Mouse (Mus musculus): ENCODE measurements around the gene Ttc6. TPM values are rescaled to one million over a fixed set of nuclear protein-coding genes. Genes with fewer than 3 reads are reported as not detected.
A peak's percentile ranks its signal among the peaks of the same experiment; 100 is the strongest.

The Ttc6 gene
- polyA plus RNA-seq, 1 experiment: 0.35 TPM

DNA sequence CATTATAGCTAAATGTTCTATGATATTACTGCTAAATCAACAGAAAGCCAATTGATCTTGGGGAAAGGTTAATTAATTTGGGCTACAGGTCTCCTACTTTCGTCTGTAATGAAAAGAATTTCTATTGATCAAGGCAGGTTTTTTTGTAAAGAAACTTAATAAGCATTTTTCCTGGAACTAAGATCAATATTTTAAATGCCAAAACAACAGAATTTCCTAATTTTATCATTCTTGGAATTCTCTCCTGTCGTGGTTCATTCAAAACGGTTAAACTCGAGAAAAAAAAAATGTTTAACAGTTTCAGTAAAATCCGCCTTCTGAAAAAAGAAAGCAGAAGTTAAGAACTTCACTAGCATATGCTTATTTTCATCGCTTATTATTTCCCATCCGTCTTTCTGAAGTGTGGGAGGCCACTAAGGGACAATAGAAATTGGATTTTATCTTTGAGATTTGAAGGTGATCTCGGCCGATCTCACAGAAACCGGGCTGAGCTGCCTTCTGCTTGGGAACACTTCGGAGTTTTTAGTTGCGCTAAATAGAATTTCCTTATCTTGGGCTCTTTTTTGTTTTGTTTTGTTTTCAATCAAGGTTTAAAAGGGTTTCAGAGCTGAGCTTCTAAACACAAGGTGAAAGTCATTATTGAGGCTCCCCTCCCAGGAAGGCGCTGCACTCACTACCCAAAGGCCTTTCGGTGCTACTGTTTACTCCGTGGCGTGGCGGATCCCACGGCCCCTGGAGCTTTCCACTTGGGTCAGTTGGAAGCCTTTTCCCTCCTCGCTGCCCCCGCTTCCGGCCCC lies 25.9 kb upstream of the Ttc6 start:
- TF ChIP-seq CTCF (IDR thresholded peaks at IDR 0.05; ENCODE audit: borderline replicate concordance, insufficient read depth, low read length): no peak
- TF ChIP-seq POLR2A (IDR thresholded peaks at IDR 0.05; ENCODE audit: low read depth, low read length): no peak
- Histone ChIP-seq H3K27ac (ENCODE audit: insufficient read depth, low read length) (no peak overlapping the region), H3K4me3 (ENCODE audit: insufficient read depth, low read length) (peak overlapping the region; percentile 38), H3K4me1 (ENCODE audit: control insufficient read depth, insufficient read depth, low read length) (no peaks in the 10 kb centered on the region)

DNA sequence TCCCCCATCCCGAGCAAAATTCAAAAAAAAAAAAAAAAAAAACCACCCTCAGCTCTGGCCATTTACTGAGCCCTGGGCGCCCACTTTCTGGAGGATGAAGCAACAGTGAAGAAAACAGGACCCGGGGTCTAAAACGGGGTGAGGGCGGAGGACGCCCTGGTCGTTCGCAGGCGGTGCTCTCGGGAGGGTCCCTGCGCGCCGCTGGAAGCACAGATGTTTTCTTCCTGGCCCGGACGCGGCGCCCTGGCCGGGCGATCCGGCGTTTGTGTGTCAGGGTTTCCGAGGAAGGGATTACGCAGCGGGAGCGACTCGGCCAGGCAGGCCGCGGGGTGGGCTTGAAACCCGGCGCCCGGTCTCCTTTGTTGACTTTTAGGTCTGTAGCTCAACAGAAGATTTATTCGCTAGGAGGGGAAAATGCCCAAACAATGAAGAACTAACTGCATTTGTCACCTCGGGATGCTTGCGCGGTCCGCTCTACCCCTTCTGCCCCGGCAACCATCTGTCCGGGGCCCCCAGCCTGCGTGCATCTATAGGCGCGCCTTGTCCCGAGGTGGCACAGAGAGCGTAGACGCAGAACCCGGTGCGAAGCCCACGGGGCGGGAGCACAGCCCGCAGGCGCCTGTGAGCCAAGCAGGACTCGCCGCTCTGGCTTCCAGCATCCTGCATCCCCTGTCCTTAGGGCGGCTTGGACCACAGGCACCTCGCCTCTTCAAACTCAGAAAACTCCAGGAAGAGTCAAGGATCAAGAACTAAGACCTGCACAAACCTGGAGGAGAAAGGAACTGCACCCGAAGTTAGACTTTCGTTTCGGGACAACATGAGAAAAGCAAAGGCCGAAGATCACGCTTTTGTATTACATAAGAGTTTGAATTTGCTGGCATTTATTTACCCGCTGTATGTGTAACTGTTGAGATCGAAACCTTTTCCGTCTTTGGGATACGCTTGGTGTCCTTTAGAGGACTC lies 25.0 kb upstream of the Ttc6 start:
- Histone ChIP-seq H3K4me3 (ENCODE audit: insufficient read depth, low read length) (peak overlapping the region; percentile 38), H3K27ac (ENCODE audit: insufficient read depth, low read length) (no peak overlapping the region), H3K4me1 (ENCODE audit: control insufficient read depth, insufficient read depth, low read length) (no peaks in the 10 kb centered on the region)
- TF ChIP-seq POLR2A (IDR thresholded peaks at IDR 0.05; ENCODE audit: low read depth, low read length) (no peak), CTCF (IDR thresholded peaks at IDR 0.05; ENCODE audit: borderline replicate concordance, insufficient read depth, low read length) (no peak)

DNA sequence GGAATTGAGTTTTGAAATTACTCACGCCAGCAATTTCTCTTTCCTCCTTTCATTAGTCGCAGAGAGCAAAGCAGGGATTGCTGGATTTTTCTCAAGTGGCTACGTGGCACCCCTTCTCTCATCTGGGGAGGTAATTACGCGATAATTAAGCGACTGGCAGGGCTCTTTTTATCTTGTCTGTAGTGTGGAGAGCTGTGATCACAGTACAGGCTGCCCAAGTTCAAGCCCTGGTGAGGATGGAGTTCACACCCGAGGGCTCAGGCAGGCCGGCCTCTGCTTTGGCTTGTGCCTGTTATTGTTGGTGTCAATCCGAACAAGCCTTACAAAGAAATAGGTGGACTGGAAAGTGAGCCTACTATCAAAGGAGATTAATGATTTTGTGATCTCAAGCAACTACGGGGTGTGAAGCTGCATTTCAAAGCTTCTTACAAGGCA lies 24.3 kb upstream of the Ttc6 start:
- no peak overlapping the region for H3K27ac ChIP-seq (ENCODE audit: insufficient read depth, low read length)
- no peaks in the 10 kb centered on the region for H3K4me1 ChIP-seq (ENCODE audit: control insufficient read depth, insufficient read depth, low read length)
- TF ChIP-seq POLR2A (IDR thresholded peaks at IDR 0.05; ENCODE audit: low read depth, low read length) (no peak), CTCF (IDR thresholded peaks at IDR 0.05; ENCODE audit: borderline replicate concordance, insufficient read depth, low read length) (no peak)
- no peak overlapping the region for H3K4me3 ChIP-seq (ENCODE audit: insufficient read depth, low read length)

DNA sequence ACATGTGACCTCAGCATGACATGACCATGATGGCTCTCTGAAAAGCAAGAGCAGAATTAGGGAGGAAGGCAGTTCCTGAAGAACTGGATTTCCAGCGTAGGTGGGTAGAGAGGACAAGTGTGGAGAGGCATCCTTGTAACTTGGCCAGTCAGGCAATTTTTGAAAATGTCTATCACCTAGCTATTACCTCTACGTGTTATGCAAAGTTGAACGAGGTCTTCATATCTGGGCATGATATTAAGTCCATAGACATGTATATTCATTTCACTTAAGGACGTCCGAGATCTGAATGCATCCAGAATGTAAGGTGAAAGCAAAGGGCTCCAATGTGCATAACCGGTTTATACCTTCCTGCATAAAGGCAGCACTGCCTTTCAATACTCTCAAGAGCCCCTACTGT lies 22.8 kb upstream of the Ttc6 start:
- no peaks in the 10 kb centered on the region for H3K4me1 ChIP-seq (ENCODE audit: control insufficient read depth, insufficient read depth, low read length)
- H3K27ac ChIP-seq (ENCODE audit: insufficient read depth, low read length): no peak overlapping the region
- TF ChIP-seq POLR2A (IDR thresholded peaks at IDR 0.05; ENCODE audit: low read depth, low read length) (no peak), CTCF (IDR thresholded peaks at IDR 0.05; ENCODE audit: borderline replicate concordance, insufficient read depth, low read length) (no peak)
- no peak overlapping the region for H3K4me3 ChIP-seq (ENCODE audit: insufficient read depth, low read length)

DNA sequence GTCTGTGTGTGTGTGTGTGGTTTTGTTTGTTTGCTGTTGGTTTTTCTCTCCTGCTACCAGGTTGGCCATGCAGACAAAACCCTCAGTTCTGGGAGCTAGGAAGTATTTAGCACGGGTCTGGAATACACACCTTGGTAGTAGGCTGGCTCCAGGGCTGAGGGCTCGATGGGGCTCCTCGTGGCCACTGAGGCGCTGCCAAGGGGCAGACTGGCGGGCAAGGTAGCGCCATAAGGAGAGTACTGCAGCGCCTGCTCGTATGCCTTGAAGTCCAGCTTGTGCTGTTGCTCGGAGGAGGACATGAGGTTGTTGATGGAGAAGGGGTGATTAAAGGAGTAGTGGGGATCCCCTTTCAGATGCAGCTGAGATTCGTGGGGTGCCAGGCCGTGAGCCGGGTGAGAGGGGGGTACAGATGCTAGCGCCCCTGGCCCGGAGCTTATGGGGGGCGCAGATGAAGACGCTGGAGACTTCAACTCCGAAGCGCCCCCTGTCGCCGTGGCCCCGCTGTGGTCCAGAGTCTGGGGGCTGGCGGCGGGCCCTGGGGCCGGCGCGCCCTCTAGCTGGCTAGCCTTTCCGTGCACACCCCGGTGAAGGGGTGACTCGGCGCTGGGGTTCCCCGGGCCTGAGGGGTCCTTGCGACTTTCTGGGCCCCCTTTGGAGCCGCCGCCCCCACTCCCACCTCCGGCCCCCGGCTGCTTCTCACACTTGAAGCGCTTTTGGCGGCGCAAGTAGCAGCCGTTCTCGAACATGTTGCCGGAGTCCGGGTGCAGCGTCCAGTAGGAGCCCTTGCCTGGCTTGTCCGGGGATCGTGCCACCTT lies 21.8 kb upstream of the Ttc6 start:
- Histone ChIP-seq H3K4me3 (ENCODE audit: insufficient read depth, low read length) (no peak overlapping the region), H3K27ac (ENCODE audit: insufficient read depth, low read length) (no peak overlapping the region), H3K4me1 (ENCODE audit: control insufficient read depth, insufficient read depth, low read length) (no peaks in the 10 kb centered on the region)
- TF ChIP-seq POLR2A (IDR thresholded peaks at IDR 0.05; ENCODE audit: low read depth, low read length): no peak
- no peak for TF ChIP-seq CTCF (IDR thresholded peaks at IDR 0.05; ENCODE audit: borderline replicate concordance, insufficient read depth, low read length)

DNA sequence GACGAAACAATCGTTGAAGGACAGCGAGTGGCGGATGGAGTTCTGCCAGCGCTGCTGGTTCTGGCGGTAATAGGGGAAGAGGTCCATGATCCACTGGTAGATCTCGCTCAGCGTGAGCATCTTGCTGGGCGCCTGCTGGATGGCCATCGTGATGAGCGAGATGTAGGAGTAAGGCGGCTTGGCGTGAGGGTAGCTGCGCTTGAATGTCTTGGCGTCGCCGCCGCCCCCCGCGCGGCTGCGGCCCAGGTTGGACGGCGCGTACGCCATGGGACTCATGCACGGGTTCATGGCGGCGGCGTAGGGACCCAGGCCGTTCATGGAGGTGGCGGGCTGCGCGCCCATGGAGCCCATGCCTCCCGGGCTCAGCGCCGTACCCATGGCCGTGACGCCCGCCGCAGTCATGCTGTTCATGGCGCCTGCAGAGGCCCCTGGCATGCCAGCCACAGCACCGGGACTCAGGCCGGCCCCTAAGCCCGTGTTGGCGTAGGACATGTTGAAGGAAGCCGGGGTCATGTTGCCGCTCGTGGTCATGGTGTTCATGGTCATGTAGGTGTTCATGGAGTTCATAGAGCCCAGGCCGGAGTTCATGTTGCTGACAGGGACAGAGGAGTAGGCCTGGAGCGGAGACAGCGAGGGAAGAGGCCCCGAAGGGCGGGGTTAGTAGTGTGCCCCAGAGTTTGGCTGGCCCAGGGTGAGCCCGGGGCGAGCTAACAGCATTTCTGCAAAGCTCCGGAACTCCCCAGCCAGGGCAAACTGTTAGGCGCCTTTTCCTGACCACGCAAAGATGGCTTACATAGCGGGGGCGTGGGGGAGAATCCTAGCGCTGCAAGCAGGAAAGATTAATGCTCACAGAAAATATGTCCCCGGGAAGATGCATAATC lies 20.9 kb upstream of the Ttc6 start:
- Histone ChIP-seq H3K27ac (ENCODE audit: insufficient read depth, low read length) (no peak overlapping the region), H3K4me3 (ENCODE audit: insufficient read depth, low read length) (no peak overlapping the region), H3K4me1 (ENCODE audit: control insufficient read depth, insufficient read depth, low read length) (no peaks in the 10 kb centered on the region)
- no peak for TF ChIP-seq CTCF (IDR thresholded peaks at IDR 0.05; ENCODE audit: borderline replicate concordance, insufficient read depth, low read length)

DNA sequence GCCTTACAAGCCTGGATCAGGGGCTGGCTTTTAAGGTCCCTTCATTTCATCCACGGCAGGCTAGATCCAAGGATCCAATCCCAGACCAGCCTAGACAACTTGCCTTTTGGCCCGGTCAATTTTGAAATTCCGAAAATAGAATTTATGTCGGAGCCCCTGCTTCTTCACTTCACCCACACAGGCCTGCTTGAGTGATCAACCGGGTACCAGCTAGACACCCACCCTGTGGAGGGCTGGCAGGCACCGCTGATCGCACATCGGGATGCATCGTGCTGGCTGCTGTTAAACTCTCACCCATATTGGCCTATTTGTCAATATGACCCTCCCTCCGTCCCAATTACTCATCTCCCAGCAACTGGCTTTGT lies 20.3 kb upstream of the Ttc6 start:
- Histone ChIP-seq H3K27ac (ENCODE audit: insufficient read depth, low read length) (no peak overlapping the region), H3K4me3 (ENCODE audit: insufficient read depth, low read length) (no peak overlapping the region), H3K4me1 (ENCODE audit: control insufficient read depth, insufficient read depth, low read length) (no peaks in the 10 kb centered on the region)
- no peak for TF ChIP-seq POLR2A (IDR thresholded peaks at IDR 0.05; ENCODE audit: low read depth, low read length)
- no peak for TF ChIP-seq CTCF (IDR thresholded peaks at IDR 0.05; ENCODE audit: borderline replicate concordance, insufficient read depth, low read length)

DNA sequence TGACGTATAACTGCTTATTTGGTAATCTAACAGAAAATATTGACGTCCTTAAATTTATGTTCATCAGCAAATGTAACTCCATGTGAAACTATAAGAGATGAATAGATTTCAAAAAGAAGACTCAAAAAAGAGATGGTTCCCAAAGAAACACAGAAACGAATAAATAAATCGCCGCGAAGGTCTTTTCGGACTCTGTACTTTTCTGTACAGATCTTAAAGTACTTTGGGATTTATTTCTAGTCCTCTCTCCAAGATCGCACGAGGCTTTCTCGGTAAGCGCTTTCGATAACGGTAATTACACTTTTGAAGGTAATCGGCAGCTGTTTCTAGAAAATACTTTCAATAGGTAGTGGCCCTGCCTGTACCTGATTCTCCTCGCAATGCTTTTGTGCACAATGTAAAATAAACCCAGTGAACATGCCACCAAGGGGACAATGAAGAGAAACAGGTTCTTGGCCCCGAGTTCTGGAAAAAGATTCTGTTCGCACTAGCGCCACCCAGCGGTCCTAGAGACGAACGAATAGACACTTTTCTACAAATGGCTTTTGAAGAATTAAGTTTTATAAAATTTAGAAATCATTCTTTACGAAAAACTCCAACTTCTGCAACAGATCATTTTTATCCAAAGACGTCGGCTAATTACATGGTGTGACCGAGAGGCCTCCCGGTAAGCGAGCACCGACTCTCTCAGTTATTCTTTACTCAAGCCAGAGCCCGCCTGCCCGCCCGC lies 19.1 kb upstream of the Ttc6 start:
- H3K4me1 ChIP-seq (ENCODE audit: control insufficient read depth, insufficient read depth, low read length): no peaks in the 10 kb centered on the region
- no peak overlapping the region for H3K27ac ChIP-seq (ENCODE audit: insufficient read depth, low read length)
- H3K4me3 ChIP-seq (ENCODE audit: insufficient read depth, low read length): peak overlapping the region; percentile 28
- TF ChIP-seq CTCF (IDR thresholded peaks at IDR 0.05; ENCODE audit: borderline replicate concordance, insufficient read depth, low read length) (no peak), POLR2A (IDR thresholded peaks at IDR 0.05; ENCODE audit: low read depth, low read length) (no peak)

All from embryonic fibroblast, embryonic 13.5 days (primary cell).